Mouse (Mus musculus): ENCODE results near the gene Capn10.

Capn10 gene

GRCm38 (mm10) chr1:92934182-92934827 lies at the start of gene Capn10:
Capn10 (plus strand) TSS chr1:92934376.
- peak; percentile 91 for DNase-seq (ENCODE audit: low read depth, low spot score)

GRCm38 (mm10) chr1:92888901-92889655 lies 45.1 kb upstream of the Capn10 start:
- DNase-seq (ENCODE audit: low read depth, low spot score) = no peak

GRCm38 (mm10) chr1:92892791-92893190 lies 41.4 kb upstream of the Capn10 start:
- no peak for DNase-seq (ENCODE audit: low read depth, low spot score)

- no peak for DNase-seq (ENCODE audit: low read depth, low spot score)
Observed at GRCm38 (mm10) chr1:92893896-92894295, 40.3 kb upstream of the Capn10 start.

- DNase-seq (ENCODE audit: low read depth, low spot score) = peak; percentile 75
Observed at GRCm38 (mm10) chr1:92895089-92895488, 39.1 kb upstream of the Capn10 start.

GRCm38 (mm10) chr1:92902786-92903185 lies 31.4 kb upstream of the Capn10 start, which contains the start of gene Ankmy1:
Ankmy1 (minus strand) TSS chr1:92902906.
- DNase-seq (ENCODE audit: low read depth, low spot score) = no peak

- no peak for DNase-seq (ENCODE audit: low read depth, low spot score)
Observed at GRCm38 (mm10) chr1:92903627-92904026, 30.5 kb upstream of the Capn10 start.

- no peak for DNase-seq (ENCODE audit: low read depth, low spot score)
Observed at GRCm38 (mm10) chr1:92905703-92906310, 28.4 kb upstream of the Capn10 start.

- DNase-seq (ENCODE audit: low read depth, low spot score) = peak; percentile 78
Observed at GRCm38 (mm10) chr1:92906779-92907631, 27.2 kb upstream of the Capn10 start, which contains the start of gene Dusp28. Dusp28 (plus strand) TSS chr1:92906981.

GRCm38 (mm10) chr1:92907632-92908360 lies 26.4 kb upstream of the Capn10 start:
- no peak for DNase-seq (ENCODE audit: low read depth, low spot score)

- DNase-seq (ENCODE audit: low read depth, low spot score) = no peak
Observed at GRCm38 (mm10) chr1:92908664-92909063, 25.5 kb upstream of the Capn10 start.

GRCm38 (mm10) chr1:92909068-92909467 lies 25.1 kb upstream of the Capn10 start:
- no peak for DNase-seq (ENCODE audit: low read depth, low spot score)

- DNase-seq (ENCODE audit: low read depth, low spot score) = no peak
Observed at GRCm38 (mm10) chr1:92910239-92910885, 23.8 kb upstream of the Capn10 start, which contains the start of gene Rnpepl1. Rnpepl1 (plus strand) TSS chr1:92910783.

GRCm38 (mm10) chr1:92910925-92911720 lies 23.1 kb upstream of the Capn10 start:
- DNase-seq (ENCODE audit: low read depth, low spot score) = no peak

- DNase-seq (ENCODE audit: low read depth, low spot score) = no peak
Observed at GRCm38 (mm10) chr1:92911721-92912138, 22.4 kb upstream of the Capn10 start.

GRCm38 (mm10) chr1:92912286-92912685 lies 21.9 kb upstream of the Capn10 start:
- DNase-seq (ENCODE audit: low read depth, low spot score) = no peak

GRCm38 (mm10) chr1:92914239-92914638 lies 19.9 kb upstream of the Capn10 start:
- no peak for DNase-seq (ENCODE audit: low read depth, low spot score)

GRCm38 (mm10) chr1:92914993-92915392 lies 19.2 kb upstream of the Capn10 start:
- DNase-seq (ENCODE audit: low read depth, low spot score) = no peak

GRCm38 (mm10) chr1:92916725-92917124 lies 17.5 kb upstream of the Capn10 start:
- DNase-seq (ENCODE audit: low read depth, low spot score) = no peak
